Mouse (Mus musculus) heart, embryonic 14.5 days (tissue): ENCODE measurements at regions not wholly inside any gene's neighbourhood (a gene's known extent, or its start where the extent isn't known, plus 50 kb on each side); places are given as distances from the start of the nearest gene placed in this dataset.

Source experiments
- ATAC-seq: fragments of 200-750 bp; cut with Nextera tagmentation; 2 replicates; pipeline ENCODE4 v1.8.0; 2017; ENCODE audit warnings: low read depth, moderate TSS enrichment; ENCODE audit not compliant: insufficient number of reproducible peaks, insufficient read depth, low FRiP score
- H3K27ac ChIP-seq, 2 experiments: fragments of 200-500 bp in 1 of 2; fragments of 300-500 bp in 1 of 2; sonication (generic) in 1 of 2; replicated peaks in 1 of 2; 2 replicates each; pipeline ENCODE4 v1.5.1; 2012 to 2014; ENCODE audit warnings: low read depth in 2 of 2, low read length in 2 of 2, control low read depth in 1 of 2, mild to moderate bottlenecking in 1 of 2, mixed read lengths in 1 of 2; ENCODE audit not compliant: control insufficient read depth in 1 of 2, insufficient read depth in 1 of 2
- H3K27me3 ChIP-seq: fragments of 300-500 bp; sonication (generic); 2 replicates; pipeline ENCODE4 v1.6.1; 2014; ENCODE audit warnings: mild to moderate bottlenecking, low read length, control low read depth; ENCODE audit not compliant: control insufficient read depth, insufficient read depth
- H3K36me3 ChIP-seq: fragments of 300-500 bp; sonication (generic); 2 replicates; pipeline ENCODE4 v1.6.1; 2014; ENCODE audit warnings: mild to moderate bottlenecking, control low read depth, low read length, mixed read lengths; ENCODE audit not compliant: control insufficient read depth, insufficient read depth
- H3K4me1 ChIP-seq, 2 experiments: fragments of 200-500 bp in 1 of 2; fragments of 300-500 bp in 1 of 2; sonication (generic) in 1 of 2; 2 replicates each; pipeline ENCODE4 v1.6.1; 2012 to 2014; ENCODE audit warnings: low read length in 2 of 2, control low read depth in 1 of 2, mixed read lengths in 1 of 2; ENCODE audit not compliant: control insufficient read depth in 2 of 2, insufficient read depth in 2 of 2
- H3K4me2 ChIP-seq: fragments of 300-500 bp; sonication (generic); 2 replicates; pipeline ENCODE4 v1.6.1; 2014; ENCODE audit warnings: mild to moderate bottlenecking, low read length
- H3K4me3 ChIP-seq, 2 experiments: fragments of 200-500 bp in 1 of 2; fragments of 300-500 bp in 1 of 2; sonication (generic) in 1 of 2; 2 replicates each; pipeline ENCODE4 v1.5.1; 2012 to 2014; ENCODE audit warnings: low read length in 2 of 2, mild to moderate bottlenecking in 2 of 2, control low read depth in 1 of 2, low read depth in 1 of 2, moderate library complexity in 1 of 2; ENCODE audit not compliant: control insufficient read depth in 1 of 2, insufficient read depth in 1 of 2
- H3K9ac ChIP-seq: fragments of 300-500 bp; sonication (generic); 2 replicates; pipeline ENCODE4 v1.6.1; 2014; ENCODE audit warnings: mild to moderate bottlenecking, low read length
- H3K9me3 ChIP-seq: fragments of 300-500 bp; sonication (generic); 2 replicates; pipeline ENCODE4 v1.6.1; 2016; ENCODE audit warnings: low read length, control low read depth; ENCODE audit not compliant: control insufficient read depth
- WGBS: fragments of 180-500 bp; shearing (Covaris S2); extraction: QIAGEN DNeasy Blood & Tissue Kit; methylation state at CpG from one replicate; pipeline ENCODE4 v1.1.7; 2014; 5-methylcytosine and 5-hydroxymethylcytosine counted together

GRCm38 (mm10) chr12:56275556-56276242 lies 70.0 kb downstream of the Mbip start:
- no peak overlapping the region for H3K9ac ChIP-seq
- H3K4me1 ChIP-seq: no peaks in the 10 kb centered on the region; a peak in 1 of 4 replicates
- H3K27ac ChIP-seq: no peak overlapping the region
- 51% methylated on average over 17 of the region's 17 CpGs for WGBS
- no peak overlapping the region for H3K4me3 ChIP-seq
- no peaks in the 10 kb centered on the region for H3K9me3 ChIP-seq
- H3K4me2 ChIP-seq: no peak overlapping the region
- H3K36me3 ChIP-seq: no peaks in the 10 kb centered on the region
- no peak for ATAC-seq
- no peaks in the 10 kb centered on the region; the same call in 1 of the 2 replicates for H3K27me3 ChIP-seq

GRCm38 (mm10) chr12:56265049-56265448 lies 80.6 kb downstream of the Mbip start:
- H3K4me3 ChIP-seq: no peak overlapping the region
- H3K36me3 ChIP-seq: no peaks in the 10 kb centered on the region
- no peak for ATAC-seq
- no peak overlapping the region for H3K9ac ChIP-seq
- H3K4me2 ChIP-seq: no peak overlapping the region
- H3K27me3 ChIP-seq: no peaks in the 10 kb centered on the region
- no peaks in the 10 kb centered on the region for H3K9me3 ChIP-seq
- no peak overlapping the region for H3K27ac ChIP-seq
- WGBS: 78% methylated on average over 6 of the region's 6 CpGs
- no peaks in the 10 kb centered on the region for H3K4me1 ChIP-seq

- Histone ChIP-seq H3K9ac (no peak overlapping the region), H3K4me3 (no peak overlapping the region), H3K4me2 (no peak overlapping the region), H3K27me3 (no peaks in the 10 kb centered on the region), H3K36me3 (no peaks in the 10 kb centered on the region), H3K4me1 (no peaks in the 10 kb centered on the region), H3K9me3 (no peaks in the 10 kb centered on the region), H3K27ac (no peak overlapping the region)
- WGBS: 38% methylated on average over 4 of the region's 4 CpGs
- no peak for ATAC-seq
Measured at GRCm38 (mm10) chr12:56261471-56261870, 84.2 kb downstream of the Mbip start.

- H3K27ac ChIP-seq: no peak overlapping the region
- no peaks in the 10 kb centered on the region for H3K9me3 ChIP-seq
- 78% methylated on average over 14 of the region's 14 CpGs for WGBS
- H3K27me3 ChIP-seq: no peaks in the 10 kb centered on the region
- no peak for ATAC-seq
- H3K4me2 ChIP-seq: no peak overlapping the region
- H3K4me1 ChIP-seq: no peaks in the 10 kb centered on the region
- no peak overlapping the region for H3K9ac ChIP-seq
- no peak overlapping the region for H3K4me3 ChIP-seq
- no peaks in the 10 kb centered on the region for H3K36me3 ChIP-seq
Measured at GRCm38 (mm10) chr12:56258401-56259050, 87.2 kb downstream of the Mbip start.

- Histone ChIP-seq H3K4me3 (no peak overlapping the region), H3K36me3 (no peaks in the 10 kb centered on the region), H3K27ac (no peak overlapping the region), H3K9ac (no peak overlapping the region), H3K27me3 (no peaks in the 10 kb centered on the region), H3K9me3 (no peaks in the 10 kb centered on the region), H3K4me1 (no peaks in the 10 kb centered on the region), H3K4me2 (no peak overlapping the region)
- no peak for ATAC-seq
- 83% methylated on average over 11 of the region's 11 CpGs for WGBS
Measured at GRCm38 (mm10) chr12:56256243-56256881, 89.3 kb downstream of the Mbip start.

GRCm38 (mm10) chr12:56252612-56253444 lies 92.9 kb downstream of the Mbip start:
- Histone ChIP-seq H3K4me2 (no peak overlapping the region), H3K4me1 (no peaks in the 10 kb centered on the region), H3K36me3 (no peaks in the 10 kb centered on the region), H3K9ac (no peak overlapping the region), H3K9me3 (no peaks in the 10 kb centered on the region), H3K27me3 (no peaks in the 10 kb centered on the region), H3K27ac (no peak overlapping the region), H3K4me3 (no peak overlapping the region)
- 45% methylated on average over 7 of the region's 7 CpGs for WGBS
- no peak for ATAC-seq

- WGBS: 14% methylated on average over 3 of the region's 3 CpGs
- Histone ChIP-seq H3K4me2 (no peak overlapping the region), H3K4me1 (no peaks in the 10 kb centered on the region), H3K9me3 (no peaks in the 10 kb centered on the region), H3K9ac (no peak overlapping the region), H3K27me3 (no peaks in the 10 kb centered on the region), H3K27ac (no peak overlapping the region), H3K4me3 (no peak overlapping the region), H3K36me3 (no peaks in the 10 kb centered on the region)
- ATAC-seq: no peak
Measured at GRCm38 (mm10) chr12:56250262-56250661, 95.4 kb downstream of the Mbip start.
